Mouse (Mus musculus) ES-E14 (cell line): Measurements from ENCODE around the gene Ifitm5. TPM values are rescaled to one million over a fixed set of nuclear protein-coding genes. Genes with fewer than 3 reads are reported as not detected.

Source experiments
- DNase-seq: peaks from one replicate; pipeline ENCODE4 v3.0.0-alpha.2; 2013; ENCODE audit warnings: low read depth, low spot score
- H3K27ac ChIP-seq: 2 replicates; pipeline ENCODE4 v1.5.1; 2012; ENCODE audit warnings: low read depth, mild to moderate bottlenecking, low read length, moderate library complexity, mixed read lengths; ENCODE audit not compliant: poor library complexity, insufficient read depth, severe bottlenecking
- H3K36me3 ChIP-seq: 2 replicates; pipeline ENCODE4 v1.6.1; 2012; ENCODE audit warnings: mild to moderate bottlenecking, low read length, moderate library complexity, mixed read lengths; ENCODE audit not compliant: control insufficient read depth, poor library complexity, insufficient read depth, severe bottlenecking
- H3K4me1 ChIP-seq, 2 experiments: fragments of 150-350 bp in 1 of 2; sonication (generic) in 1 of 2; 2 replicates each; pipeline ENCODE4 v1.6.1; 2012; ENCODE audit warnings: low read length in 2 of 2, mild to moderate bottlenecking in 1 of 2, mixed read lengths in 1 of 2; ENCODE audit not compliant: control insufficient read depth in 2 of 2, insufficient read depth in 2 of 2, poor library complexity in 1 of 2
- H3K4me3 ChIP-seq, 2 experiments: fragments of 150-350 bp in 1 of 2; sonication (generic) in 1 of 2; 2 replicates each; pipeline ENCODE4 v1.5.1; 2012; ENCODE audit warnings: low read length in 2 of 2, low read depth in 1 of 2, mild to moderate bottlenecking in 1 of 2, mixed read lengths in 1 of 2; ENCODE audit not compliant: insufficient read depth in 1 of 2, poor library complexity in 1 of 2, severe bottlenecking in 1 of 2
- H3K9ac ChIP-seq: 2 replicates; pipeline ENCODE4 v1.6.1; 2012; ENCODE audit warnings: low read depth, mild to moderate bottlenecking, low read length, mixed read lengths; ENCODE audit not compliant: poor library complexity, insufficient read depth, severe bottlenecking
- H3K9me3 ChIP-seq: fragments of 150-350 bp; sonication (generic); 2 replicates; pipeline ENCODE4 v1.6.1; 2012; ENCODE audit warnings: low read depth, mild to moderate bottlenecking, low read length; ENCODE audit not compliant: control insufficient read depth, insufficient read depth
- CHD2 ChIP-seq: IDR thresholded peaks from 2 replicates; pipeline ENCODE4 v1.6.1; 2014; ENCODE audit warnings: mild to moderate bottlenecking, low read depth, low read length, inconsistent platforms
- HCFC1 ChIP-seq: IDR thresholded peaks from 2 replicates; pipeline ENCODE4 v1.6.1; 2012; ENCODE audit warnings: low read length, inconsistent platforms, borderline replicate concordance; ENCODE audit not compliant: insufficient read depth
- MAFK ChIP-seq: IDR thresholded peaks from 2 replicates; pipeline ENCODE4 v1.6.1; 2014; ENCODE audit warnings: mild to moderate bottlenecking, low read depth, low read length, inconsistent platforms; ENCODE audit not compliant: insufficient read depth
- ZC3H11A ChIP-seq: IDR thresholded peaks from 2 replicates; pipeline ENCODE4 v1.6.1; 2012; ENCODE audit warnings: low read depth, mild to moderate bottlenecking, inconsistent platforms, low read length, borderline replicate concordance
- ZNF384 ChIP-seq: IDR thresholded peaks from 2 replicates; pipeline ENCODE4 v1.6.1; 2012; ENCODE audit warnings: low read depth, low read length, inconsistent platforms
- in situ Hi-C, 2 experiments: fragments of 600-800 bp; cut with MboI; formaldehyde crosslinking; loops; one replicate each; pipeline ENCODE4 v1.15.1; 2025; ENCODE audit warnings: low sequenced_read_pairs in 2 of 2, inconsistent platforms in 1 of 2; ENCODE audit not compliant: unreplicated experiment in 2 of 2
- total RNA-seq: library from RNA; depleted of rRNA; stranded (reverse); fragments of 300-350 nt; gene quantifications from 2 replicates; pipeline ENCODE4 v1.2.3, GENCODE M21; 2012

Ifitm5 gene
- total RNA-seq, 1 experiment, result 7.7 TPM

DNA sequence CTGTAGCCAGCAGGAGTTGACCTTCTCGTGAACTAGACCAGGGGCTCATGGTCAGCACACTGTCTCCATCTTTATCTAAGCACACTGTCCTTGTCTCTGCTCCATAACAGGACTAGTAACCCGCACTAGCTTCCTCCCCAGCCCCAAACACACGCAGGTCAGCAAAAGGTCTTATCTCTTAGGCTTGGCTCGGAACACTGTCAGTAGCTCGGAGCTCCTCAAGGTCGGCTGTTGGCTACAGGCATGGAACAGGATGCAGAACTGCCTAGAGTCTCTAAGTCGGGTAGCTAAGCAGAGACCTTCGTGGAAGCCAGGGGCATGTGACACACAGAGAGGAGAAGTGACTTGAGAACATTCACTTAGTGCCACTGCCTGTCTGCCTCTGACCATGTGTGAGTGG is 1.9 kb downstream of the Ifitm5 start:
- no peak overlapping the region for H3K4me3 ChIP-seq
- H3K9ac ChIP-seq, result no peak overlapping the region
- in situ Hi-C loops, result no loop called here
- TF ChIP-seq CHD2 (no peak), MAFK (no peak), ZNF384 (no peak), ZC3H11A (no peak), HCFC1 (no peak)
- no peak overlapping the region for H3K27ac ChIP-seq
- peaks cover 50% of the 10 kb centered on the region for H3K36me3 ChIP-seq
- H3K4me1 ChIP-seq, result peaks cover 5 to 27% of the 10 kb centered on the region in 2 experiments; a peak in 3 of 4 replicates
- no peaks in the 10 kb centered on the region for H3K9me3 ChIP-seq
- DNase-seq, result no peak

DNA sequence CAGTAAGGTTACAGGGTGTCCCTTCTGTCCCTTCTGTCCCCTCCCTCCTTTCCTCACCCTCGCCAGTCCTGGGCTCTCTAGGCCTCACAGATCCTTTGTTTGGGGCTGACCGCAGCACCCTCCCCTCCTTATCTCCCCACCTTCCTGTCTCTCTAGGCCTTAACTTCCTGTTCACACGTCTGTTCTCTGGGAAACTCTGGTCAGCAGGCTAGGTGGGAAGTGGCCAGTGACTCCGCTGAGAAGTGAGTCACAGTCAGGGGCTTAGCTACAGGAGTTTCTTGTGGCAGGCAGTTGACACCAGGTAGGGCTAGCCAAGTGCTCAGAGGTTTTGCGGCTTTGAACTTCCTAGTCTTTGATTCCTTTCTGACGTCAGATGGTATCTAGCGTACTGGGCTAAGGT is 3.1 kb downstream of the Ifitm5 start:
- in situ Hi-C loops, result no loop called here
- no peak overlapping the region for H3K27ac ChIP-seq
- no peaks in the 10 kb centered on the region for H3K9me3 ChIP-seq
- no peak overlapping the region for H3K9ac ChIP-seq
- no peak for TF ChIP-seq ZNF384
- no peak for TF ChIP-seq CHD2
- no peak for TF ChIP-seq MAFK
- no peak for TF ChIP-seq ZC3H11A
- no peak for TF ChIP-seq HCFC1
- DNase-seq, result no peak
- peaks cover 5 to 30% of the 10 kb centered on the region in 2 experiments; a peak in 3 of 4 replicates for H3K4me1 ChIP-seq
- H3K4me3 ChIP-seq, result no peak overlapping the region
- peaks cover 47% of the 10 kb centered on the region for H3K36me3 ChIP-seq

DNA sequence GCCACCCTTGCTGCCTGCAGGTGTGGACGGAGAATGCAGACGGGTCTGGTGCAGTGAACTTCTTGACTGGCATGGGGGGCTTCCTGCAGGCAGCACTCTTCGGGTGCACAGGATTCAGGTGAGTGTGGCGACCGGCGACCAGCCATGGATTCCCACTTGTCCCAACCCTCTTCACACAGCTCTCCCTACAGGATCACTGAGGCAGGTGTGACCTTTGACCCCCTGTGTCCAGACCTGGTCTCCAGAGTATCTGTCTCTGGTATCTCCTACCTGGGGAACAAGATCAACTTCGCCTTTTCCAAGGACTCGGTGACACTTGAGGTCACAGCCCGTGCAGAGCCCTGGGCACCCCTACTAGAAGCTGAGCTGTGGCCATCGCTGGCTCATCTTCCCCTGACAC is 3.8 kb downstream of the Ifitm5 start:
- Histone ChIP-seq H3K36me3 (peaks cover 47% of the 10 kb centered on the region), H3K27ac (no peak overlapping the region), H3K4me3 (no peak overlapping the region), H3K4me1 (peaks cover 5 to 27% of the 10 kb centered on the region in 2 experiments; a peak in 3 of 4 replicates), H3K9ac (no peak overlapping the region), H3K9me3 (no peaks in the 10 kb centered on the region)
- DNase-seq, result no peak
- in situ Hi-C loops, result no loop called here
- TF ChIP-seq ZC3H11A, result no peak
- no peak for TF ChIP-seq HCFC1
- TF ChIP-seq MAFK, result no peak
- TF ChIP-seq ZNF384, result no peak
- no peak for TF ChIP-seq CHD2

DNA sequence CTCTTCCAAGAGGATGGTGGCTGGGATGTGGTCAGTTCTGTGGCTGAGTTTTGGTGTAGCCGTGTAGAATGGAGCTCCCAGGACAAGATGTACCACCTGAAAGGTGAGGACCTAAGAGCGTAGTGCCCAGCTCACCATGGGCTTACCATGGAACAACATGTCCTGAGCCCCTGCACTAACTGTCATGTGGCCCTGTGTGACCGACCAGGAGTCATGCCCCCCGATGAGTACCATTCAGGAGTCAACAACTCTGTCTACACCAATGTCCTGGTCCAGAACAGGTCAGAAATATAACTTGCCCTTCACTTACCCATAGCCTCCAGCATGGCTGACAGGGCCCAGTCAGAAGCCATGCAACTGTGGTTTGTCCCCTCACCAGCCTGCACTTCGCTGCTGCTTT is 4.8 kb downstream of the Ifitm5 start:
- DNase-seq, result no peak
- Histone ChIP-seq H3K9me3 (no peaks in the 10 kb centered on the region), H3K9ac (no peak overlapping the region), H3K4me1 (peaks cover 0 to 17% of the 10 kb centered on the region in 2 experiments; a peak in 2 of 4 replicates), H3K36me3 (peaks cover 47% of the 10 kb centered on the region), H3K27ac (no peak overlapping the region), H3K4me3 (no peak overlapping the region)
- TF ChIP-seq HCFC1 (no peak), MAFK (no peak), CHD2 (no peak), ZC3H11A (no peak), ZNF384 (no peak)
- in situ Hi-C loops, result no loop called here

DNA sequence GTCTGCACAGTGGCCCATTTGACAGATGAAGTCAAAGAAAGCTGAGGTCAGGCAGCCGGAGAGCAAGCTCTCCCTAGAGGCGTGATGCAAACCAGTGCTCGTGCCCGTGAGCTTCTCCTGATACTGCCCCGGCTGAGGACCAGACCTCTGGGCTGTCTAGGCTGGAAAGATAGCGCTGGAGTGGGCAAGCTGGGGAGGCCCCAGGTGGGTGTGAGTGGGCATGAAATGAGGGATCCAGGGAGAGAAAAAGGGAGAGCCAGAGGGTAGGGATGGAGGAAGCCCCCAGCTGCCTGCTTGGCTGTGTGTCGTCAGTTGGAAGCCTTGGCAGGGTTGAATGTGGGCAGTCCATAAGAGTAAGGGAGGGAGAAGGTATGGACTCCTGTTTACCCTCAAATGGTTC is 5.9 kb downstream of the Ifitm5 start:
- no peaks in the 10 kb centered on the region for H3K9me3 ChIP-seq
- DNase-seq, result no peak
- in situ Hi-C loops, result no loop called here
- peaks cover 4 to 17% of the 10 kb centered on the region in 2 experiments; a peak in 3 of 4 replicates for H3K4me1 ChIP-seq
- H3K36me3 ChIP-seq, result peaks cover 42% of the 10 kb centered on the region
- H3K4me3 ChIP-seq, result no peak overlapping the region
- H3K9ac ChIP-seq, result no peak overlapping the region
- TF ChIP-seq HCFC1, result no peak
- no peak for TF ChIP-seq ZNF384
- TF ChIP-seq MAFK, result no peak
- TF ChIP-seq CHD2, result no peak
- no peak for TF ChIP-seq ZC3H11A
- no peak overlapping the region for H3K27ac ChIP-seq
